Mouse (Mus musculus): Measurements from ENCODE around the gene Mrpl20. TPM values are rescaled to one million over a fixed set of nuclear protein-coding genes. Genes with fewer than 3 reads are reported as not detected.

The Mrpl20 gene
- total and polyA plus RNA-seq, 3 experiments: 17.9 to 97.2 (median 85.3) TPM

- peak overlapping the region; percentile 93 for H3K4me3 ChIP-seq (ENCODE audit: low read depth, low read length)
- H3K36me3 ChIP-seq (replicated peaks): peaks cover 61% of the 10 kb centered on the region
- ATAC-seq (ENCODE audit: extremely low read depth, insufficient number of reproducible peaks, low FRiP score, poor library complexity, severe bottlenecking): no peak
- H3K4me1 ChIP-seq (ENCODE audit: insufficient read depth, low read depth, low read length): peaks cover 40% of the 10 kb centered on the region
- H3K27me3 ChIP-seq (ENCODE audit: insufficient read depth, low read length): no peaks in the 10 kb centered on the region
- no peaks in the 10 kb centered on the region for H3K9me3 ChIP-seq (replicated peaks)
- no peak for DNase-seq (ENCODE audit: low spot score)
- no peak for TF ChIP-seq POLR2AphosphoS5 (IDR thresholded peaks at IDR 0.05; ENCODE audit: insufficient replicate concordance, low read depth, low read length)
- TF ChIP-seq CTCF (IDR thresholded peaks at IDR 0.05; ENCODE audit: low read depth, low read length): no peak
- TF ChIP-seq GATA1 (IDR thresholded peaks at IDR 0.05; ENCODE audit: borderline replicate concordance, low read length): no peak
- no peak for TF ChIP-seq GATA2 (IDR thresholded peaks at IDR 0.05; ENCODE audit: borderline replicate concordance, low read depth, low read length)
- TF ChIP-seq TAL1 (conservative IDR thresholded peaks at IDR 0.05; ENCODE audit: low read depth, low read length): no peak
Measured at GRCm38 (mm10) chr4:155832321-155832720, 29.6 kb downstream of the Mrpl20 start.

- DNase-seq (ENCODE audit: low spot score): no peak
- H3K27me3 ChIP-seq (ENCODE audit: insufficient read depth, low read length): no peaks in the 10 kb centered on the region
- H3K4me1 ChIP-seq (ENCODE audit: insufficient read depth, low read depth, low read length): peaks cover 36% of the 10 kb centered on the region
- H3K9me3 ChIP-seq (replicated peaks): no peaks in the 10 kb centered on the region
- no peak overlapping the region; the same call in 1 of the 2 replicates for H3K4me3 ChIP-seq (ENCODE audit: low read depth, low read length)
- TF ChIP-seq GATA2 (IDR thresholded peaks at IDR 0.05; ENCODE audit: borderline replicate concordance, low read depth, low read length) (no peak), POLR2AphosphoS5 (IDR thresholded peaks at IDR 0.05; ENCODE audit: insufficient replicate concordance, low read depth, low read length) (no peak), CTCF (IDR thresholded peaks at IDR 0.05; ENCODE audit: low read depth, low read length) (no peak), GATA1 (IDR thresholded peaks at IDR 0.05; ENCODE audit: borderline replicate concordance, low read length) (no peak), TAL1 (conservative IDR thresholded peaks at IDR 0.05; ENCODE audit: low read depth, low read length) (no peak)
- peaks cover 52% of the 10 kb centered on the region for H3K36me3 ChIP-seq (replicated peaks)
- no peak for ATAC-seq (ENCODE audit: extremely low read depth, insufficient number of reproducible peaks, low FRiP score, poor library complexity, severe bottlenecking)
Measured at GRCm38 (mm10) chr4:155833234-155833633, 30.6 kb downstream of the Mrpl20 start.

GRCm38 (mm10) chr4:155833836-155834235 is 31.2 kb downstream of the Mrpl20 start:
- H3K36me3 ChIP-seq (replicated peaks): peaks cover 48% of the 10 kb centered on the region
- H3K4me1 ChIP-seq (ENCODE audit: insufficient read depth, low read depth, low read length): peaks cover 36% of the 10 kb centered on the region
- peak; percentile 40; the same call in 1 of the 2 replicates for TF ChIP-seq CTCF (IDR thresholded peaks at IDR 0.05; ENCODE audit: low read depth, low read length)
- TF ChIP-seq POLR2AphosphoS5 (IDR thresholded peaks at IDR 0.05; ENCODE audit: insufficient replicate concordance, low read depth, low read length): no peak
- TF ChIP-seq GATA1 (IDR thresholded peaks at IDR 0.05; ENCODE audit: borderline replicate concordance, low read length): no peak
- no peak for TF ChIP-seq GATA2 (IDR thresholded peaks at IDR 0.05; ENCODE audit: borderline replicate concordance, low read depth, low read length)
- no peaks in the 10 kb centered on the region for H3K27me3 ChIP-seq (ENCODE audit: insufficient read depth, low read length)
- H3K9me3 ChIP-seq (replicated peaks): no peaks in the 10 kb centered on the region
- no peak overlapping the region for H3K4me3 ChIP-seq (ENCODE audit: low read depth, low read length)
- peak; percentile 63 for DNase-seq (ENCODE audit: low spot score)
- ATAC-seq (ENCODE audit: extremely low read depth, insufficient number of reproducible peaks, low FRiP score, poor library complexity, severe bottlenecking): peak; percentile 48

GRCm38 (mm10) chr4:155837404-155838010 is 34.8 kb downstream of the Mrpl20 start:
- H3K4me1 ChIP-seq (ENCODE audit: insufficient read depth, low read depth, low read length): peaks cover 45% of the 10 kb centered on the region
- H3K4me3 ChIP-seq (ENCODE audit: low read depth, low read length): no peak overlapping the region
- H3K36me3 ChIP-seq (replicated peaks): peaks cover 28% of the 10 kb centered on the region
- no peak for TF ChIP-seq TAL1 (conservative IDR thresholded peaks at IDR 0.05; ENCODE audit: low read depth, low read length)
- no peak for TF ChIP-seq GATA2 (IDR thresholded peaks at IDR 0.05; ENCODE audit: borderline replicate concordance, low read depth, low read length)
- no peak for TF ChIP-seq POLR2AphosphoS5 (IDR thresholded peaks at IDR 0.05; ENCODE audit: insufficient replicate concordance, low read depth, low read length)
- no peak for TF ChIP-seq GATA1 (IDR thresholded peaks at IDR 0.05; ENCODE audit: borderline replicate concordance, low read length)
- TF ChIP-seq CTCF (IDR thresholded peaks at IDR 0.05; ENCODE audit: low read depth, low read length): no peak
- DNase-seq (ENCODE audit: low spot score) (no peak), ATAC-seq (ENCODE audit: extremely low read depth, insufficient number of reproducible peaks, low FRiP score, poor library complexity, severe bottlenecking) (no peak)
- H3K9me3 ChIP-seq (replicated peaks): peaks cover 5% of the 10 kb centered on the region; the same call in 1 of the 2 replicates
- peaks cover 28% of the 10 kb centered on the region for H3K27me3 ChIP-seq (ENCODE audit: insufficient read depth, low read length)

GRCm38 (mm10) chr4:155838187-155839153 is 35.8 kb downstream of the Mrpl20 start:
- ATAC-seq (ENCODE audit: extremely low read depth, insufficient number of reproducible peaks, low FRiP score, poor library complexity, severe bottlenecking) (no peak), DNase-seq (ENCODE audit: low spot score) (no peak)
- Histone ChIP-seq H3K36me3 (replicated peaks) (peaks cover 18% of the 10 kb centered on the region), H3K4me1 (ENCODE audit: insufficient read depth, low read depth, low read length) (peaks cover 35% of the 10 kb centered on the region), H3K4me3 (ENCODE audit: low read depth, low read length) (no peak overlapping the region), H3K27me3 (ENCODE audit: insufficient read depth, low read length) (peaks cover 33% of the 10 kb centered on the region), H3K9me3 (replicated peaks) (peaks cover 5% of the 10 kb centered on the region; the same call in 1 of the 2 replicates)
- no peak for TF ChIP-seq GATA1 (IDR thresholded peaks at IDR 0.05; ENCODE audit: borderline replicate concordance, low read length)
- no peak for TF ChIP-seq CTCF (IDR thresholded peaks at IDR 0.05; ENCODE audit: low read depth, low read length)
- TF ChIP-seq GATA2 (IDR thresholded peaks at IDR 0.05; ENCODE audit: borderline replicate concordance, low read depth, low read length): no peak
- TF ChIP-seq TAL1 (conservative IDR thresholded peaks at IDR 0.05; ENCODE audit: low read depth, low read length): no peak
- no peak for TF ChIP-seq POLR2AphosphoS5 (IDR thresholded peaks at IDR 0.05; ENCODE audit: insufficient replicate concordance, low read depth, low read length)

GRCm38 (mm10) chr4:155839483-155839910 is 36.8 kb downstream of the Mrpl20 start, which contains the start of gene Mxra8:
Gene Mxra8 (plus strand): TSS chr4:155839680.
- H3K4me1 ChIP-seq (ENCODE audit: insufficient read depth, low read depth, low read length): peaks cover 27% of the 10 kb centered on the region
- H3K4me3 ChIP-seq (ENCODE audit: low read depth, low read length): peak within 1 kb of the TSS; percentile 68; the same call in 1 of the 2 replicates
- ATAC-seq (ENCODE audit: extremely low read depth, insufficient number of reproducible peaks, low FRiP score, poor library complexity, severe bottlenecking): no peak

More at GRCm38 (mm10) chr4:155839483-155839910, 36.8 kb downstream of the Mrpl20 start, which contains the start of gene Mxra8:
- no peak for DNase-seq (ENCODE audit: low spot score)
- TF ChIP-seq GATA1 (IDR thresholded peaks at IDR 0.05; ENCODE audit: borderline replicate concordance, low read length): no peak
- Histone ChIP-seq H3K9me3 (replicated peaks) (peaks cover 5% of the 10 kb centered on the region; the same call in 1 of the 2 replicates), H3K36me3 (replicated peaks) (peaks cover 9% of the 10 kb centered on the region), H3K27me3 (ENCODE audit: insufficient read depth, low read length) (peaks cover 33% of the 10 kb centered on the region)
